In genomic region chr16:36673196-36673595, GRCm38 (mm10) we compare ENCODE assay signal across 22 mouse cellular contexts. TPM values are rescaled to one million over a fixed set of nuclear protein-coding genes. Genes with fewer than 3 reads are reported as not detected.
DNase-seq lines count a peak whose midpoint lies in the region; ATAC-seq and TF ChIP-seq lines count a peak whose summit lies in the region.
"Had no signal": no experiment of that assay in that cellular context is flagged by ENCODE, and none has a peak within 500 bp of the region (broad histone marks: within the 10 kb centered on the region; RNA-seq: fewer than 3 reads in every experiment).

No protein-coding gene starts in this region.

- no peak overlapping the region for H3K9ac ChIP-seq in liver, adult 2 months (ENCODE audit: low read depth, low read length)
- peak overlapping the region; percentile 0; the same call in 1 of the 2 replicates for H3K9ac ChIP-seq in CH12.LX (ENCODE audit: insufficient read depth, low read depth)
- H3K9ac ChIP-seq in forebrain, embryonic 13.5 days: no peak overlapping the region
- H3K9ac ChIP-seq: embryonic facial prominence, embryonic 15.5 days; forebrain, embryonic 15.5 days; heart, embryonic 12.5 days; hindbrain, embryonic 15.5 days had no signal

- TF ChIP-seq EP300 in CH12.LX (IDR thresholded peaks at IDR 0.05; ENCODE audit: low read length): no peak

- no peak for TF ChIP-seq CTCF in liver, adult 2 months (IDR thresholded peaks at IDR 0.05; ENCODE audit: low read depth, low read length)
- TF ChIP-seq CTCF in CH12.LX (conservative IDR thresholded peaks at IDR 0.05 in 1 of 2, IDR thresholded peaks at IDR 0.05 in 1 of 2; ENCODE audit: low read depth in 2 of 2, low read length in 2 of 2): no peak

- no peaks in the 10 kb centered on the region for H3K4me1 ChIP-seq in liver, adult 2 months (ENCODE audit: control insufficient read depth, insufficient read depth, low read length)
- peaks cover 39 to 76% of the 10 kb centered on the region in 2 experiments for H3K4me1 ChIP-seq in CH12.LX (ENCODE audit: control insufficient read depth in 1 of 2, insufficient read depth in 2 of 2)
- H3K4me1 ChIP-seq in forebrain, embryonic 13.5 days: no peaks in the 10 kb centered on the region
- H3K4me1 ChIP-seq: embryonic facial prominence, embryonic 15.5 days; forebrain, embryonic 15.5 days; heart, embryonic 12.5 days; hindbrain, embryonic 15.5 days had no signal

- H3K27ac ChIP-seq in liver, adult 2 months (replicated peaks; ENCODE audit: insufficient read depth, low read depth, low read length): no peak overlapping the region
- H3K27ac ChIP-seq in CH12.LX (ENCODE audit: insufficient read depth, low read depth) (peak overlapping the region; percentile 17; the same call in 1 of the 2 replicates), macrophage (0 out of 2 replicates have a peak overlapping the region, but pooled peaks have one; percentile 8)
- no peak overlapping the region for H3K27ac ChIP-seq in forebrain, embryonic 13.5 days
- H3K27ac ChIP-seq: embryonic facial prominence, embryonic 15.5 days; forebrain, embryonic 10.5 days; forebrain, embryonic 15.5 days; heart, adult 2 months; hindbrain, embryonic 15.5 days had no signal

- H3ac ChIP-seq in myocyte (ENCODE audit: control insufficient read depth, insufficient read length): no peak overlapping the region

- intact Hi-C loops in heart, postnatal 10 days (cut with DNase I): no loop called here

- H3K36me3 ChIP-seq in liver, adult 2 months (ENCODE audit: control insufficient read depth, insufficient read depth, low read length): no peaks in the 10 kb centered on the region
- no peaks in the 10 kb centered on the region for H3K36me3 ChIP-seq in CH12.LX (replicated peaks in 1 of 2; ENCODE audit: control insufficient read depth in 1 of 2, insufficient read depth in 1 of 2, low read length in 1 of 2)
- H3K36me3 ChIP-seq in macrophage (ENCODE audit: inconsistent target): no peaks in the 10 kb centered on the region
- no peaks in the 10 kb centered on the region for H3K36me3 ChIP-seq in myocyte (ENCODE audit: control insufficient read depth, insufficient read depth)
- H3K36me3 ChIP-seq in forebrain, embryonic 13.5 days (ENCODE audit: poor library complexity, severe bottlenecking): no peaks in the 10 kb centered on the region
- H3K36me3 ChIP-seq: embryonic facial prominence, embryonic 15.5 days; forebrain, embryonic 10.5 days; forebrain, embryonic 15.5 days; heart, embryonic 12.5 days; hindbrain, embryonic 15.5 days had no signal

- no peak overlapping the region for H3K4me3 ChIP-seq in liver, adult 2 months (ENCODE audit: insufficient read depth, low read depth, low read length)
- H3K4me3 ChIP-seq in CH12.LX (replicated peaks in 1 of 3; ENCODE audit: low read depth in 2 of 3, low read length in 2 of 3, poor library complexity in 1 of 3) (no peak overlapping the region), macrophage (ENCODE audit: inconsistent target) (no peak overlapping the region), myocyte (no peak overlapping the region)
- H3K4me3 ChIP-seq in forebrain, embryonic 13.5 days: no peak overlapping the region
- H3K4me3 ChIP-seq: embryonic facial prominence, embryonic 15.5 days; erythroblast, embryonic 14.5 days; forebrain, embryonic 10.5 days; forebrain, embryonic 15.5 days; heart, adult 2 months; heart, embryonic 12.5 days; hindbrain, embryonic 15.5 days had no signal

- 71% methylated on average over 4 of the region's 4 CpGs for WGBS in liver, adult 2 months
- WGBS in macrophage (ENCODE audit: missing documents): 36% methylated on average over 4 of the region's 4 CpGs
- 82% methylated on average over 4 of the region's 4 CpGs for WGBS in forebrain, embryonic 13.5 days

- dilution Hi-C loops in CH12.LX (cut with MboI; ENCODE audit: extremely low pct_ligation_motif_present, extremely low pct_unique_long_range_greater_than_20kb, low sequenced_read_pairs): no loop called here

- TF ChIP-seq RAD21 in CH12.LX (IDR thresholded peaks at IDR 0.05; ENCODE audit: low read depth, low read length): no peak

- TF ChIP-seq POLR2A in liver, adult 2 months (IDR thresholded peaks at IDR 0.05; ENCODE audit: extremely low read depth, insufficient read depth, low read length): no peak
- TF ChIP-seq POLR2A in CH12.LX (IDR thresholded peaks at IDR 0.05; ENCODE audit: low read depth, low read length): no peak
- TF ChIP-seq POLR2A in myocyte (IDR thresholded peaks at IDR 0.05; ENCODE audit: insufficient read length, low read depth): no peak

- H3K79me2 ChIP-seq in liver, adult 2 months (ENCODE audit: control insufficient read depth, insufficient read depth, low read length): no peaks in the 10 kb centered on the region
- H3K79me2 ChIP-seq in CH12.LX (replicated peaks; ENCODE audit: control insufficient read depth, extremely low read depth, insufficient read depth, poor library complexity, severe bottlenecking): no peaks in the 10 kb centered on the region
- no peaks in the 10 kb centered on the region for H3K79me2 ChIP-seq in macrophage (ENCODE audit: inconsistent target)
- H3K79me2 ChIP-seq in myocyte (ENCODE audit: control insufficient read depth, insufficient read depth): no peaks in the 10 kb centered on the region

- peak; percentile 34 for DNase-seq in liver, adult 2 months (ENCODE audit: extremely low read depth, low read depth, low spot score)
- DNase-seq in liver (no peak), CH12.LX (ENCODE audit: extremely low read depth) (no peak)
- no peak for DNase-seq in heart, postnatal 10 days
- DNase-seq: adrenal gland, adult 2 months; adrenal gland, postnatal 25 days; cerebellum, adult 2 months; cerebellum, postnatal 10 days; embryo, embryonic 11 days; gastrocnemius, postnatal 36 days; heart, adult 2 months; heart, postnatal 36 days had no signal

- H3K27me3 ChIP-seq in liver, adult 2 months (ENCODE audit: control insufficient read depth, insufficient read depth, low read length): no peaks in the 10 kb centered on the region
- no peaks in the 10 kb centered on the region for H3K27me3 ChIP-seq in CH12.LX (replicated peaks)
- no peaks in the 10 kb centered on the region for H3K27me3 ChIP-seq in myocyte (ENCODE audit: control insufficient read depth, insufficient read depth, insufficient read length)
- no peaks in the 10 kb centered on the region for H3K27me3 ChIP-seq in forebrain, embryonic 13.5 days
- H3K27me3 ChIP-seq: embryonic facial prominence, embryonic 15.5 days; forebrain, embryonic 15.5 days; heart, embryonic 12.5 days; hindbrain, embryonic 15.5 days had no signal

- H3K4me2 ChIP-seq in CH12.LX (ENCODE audit: insufficient read depth, low read depth, poor library complexity, severe bottlenecking) (no peak overlapping the region), myocyte (ENCODE audit: low read depth) (peak overlapping the region; percentile 26)
- H3K4me2 ChIP-seq in forebrain, embryonic 13.5 days: no peak overlapping the region
- H3K4me2 ChIP-seq: embryonic facial prominence, embryonic 15.5 days; forebrain, embryonic 15.5 days; heart, embryonic 12.5 days; hindbrain, embryonic 15.5 days had no signal

- ATAC-seq in forebrain, embryonic 13.5 days: no peak
- ATAC-seq: forebrain, embryonic 15.5 days had no signal

- in situ Hi-C loops in CH12.LX (cut with MboI; ENCODE audit: low pct_ligation_motif_present, low pct_unique_long_range_greater_than_20kb, low sequenced_read_pairs): no loop called here

- no peaks in the 10 kb centered on the region for H3K9me3 ChIP-seq in CH12.LX (replicated peaks; ENCODE audit: low read length)
- H3K9me3 ChIP-seq in forebrain, embryonic 13.5 days (replicated peaks): no peaks in the 10 kb centered on the region
- H3K9me3 ChIP-seq: embryonic facial prominence, embryonic 15.5 days; forebrain, embryonic 10.5 days; forebrain, embryonic 15.5 days; heart, embryonic 12.5 days; hindbrain, embryonic 15.5 days had no signal

TF ChIP-seq in CH12.LX, 34 proteins besides CTCF, POLR2A, EP300 and RAD21 (continues in another document):
- TF ChIP-seq ETS1 (conservative IDR thresholded peaks at IDR 0.05; ENCODE audit: low read depth, low read length) (no peak), POLR2AphosphoS2 (IDR thresholded peaks at IDR 0.05; ENCODE audit: low read depth, low read length) (no peak), ZNF384 (IDR thresholded peaks at IDR 0.05; ENCODE audit: low read depth, low read length) (no peak)

TF ChIP-seq in myocyte, 11 proteins besides CTCF, POLR2A, EP300 and RAD21:
- TF ChIP-seq TCF12 (IDR thresholded peaks at IDR 0.05; ENCODE audit: insufficient read depth, poor library complexity, severe bottlenecking): no peak
- TF ChIP-seq CEBPB (IDR thresholded peaks at IDR 0.05; ENCODE audit: insufficient read depth, poor library complexity, severe bottlenecking): peak; percentile 61; the same call in 1 of the 2 replicates

RNA-seq across cellular contexts. Expression of gene Cd86, which starts 7.3 kb away (rescaled TPM):
- total RNA-seq in liver, adult 2 months (2014; rRNA removed): 5.2 and 5.3 TPM in 2 replicates
- 0.68 and 0.99 TPM in 2 replicates for polyA plus RNA-seq in liver, adult 2 months (2012; rRNA removed)
- total RNA-seq in CH12.LX (2012; rRNA removed): 60.0 and 113 TPM in 2 replicates
- 191 and 196 TPM in 2 replicates for total RNA-seq in CH12.LX (2014; rRNA removed)
- polyA plus RNA-seq in CH12.LX (2012; ENCODE audit: insufficient read length, low read depth): 91.9 and 102 TPM in 2 replicates
- total RNA-seq in macrophage (2018; cell fraction: chromatin; rRNA removed): 100 to 1,000 TPM in 17 of 26 experiments, 10 to 100 TPM in 9; 54.4 to 432 (median 121) TPM
- 10 to 100 TPM; 37.4 to 92.5 (median 55.5) TPM for total RNA-seq in macrophage (2018; cell fraction: cytosol; rRNA removed)
- 100 to 1,000 TPM in 22 of 26 experiments, 10 to 100 TPM in 4; 21.8 to 497 (median 168) TPM for total RNA-seq in macrophage (2018; cell fraction: nucleus; rRNA removed)
- 12.8 to 75.9 TPM (median 43.6 TPM) in 3 replicates for polyA plus RNA-seq in macrophage (2018)
- not detected for polyA plus RNA-seq in myocyte (2012; fragmentation: generic; extraction: Trizol)
- 1 to 10 TPM in 1 of 2 experiments, under 1 TPM in 1; 0.77 to 1.9 TPM for total RNA-seq in heart, postnatal 10 days (2021)
- 0.77 and 0.85 TPM in 2 replicates for polyA plus RNA-seq in forebrain, embryonic 13.5 days (2015; fragmentation: Nextera tagmentation; extraction: Ambion mirVana)
- polyA plus RNA-seq: erythroblast, embryonic 14.5 days had no signal

RNA-seq across cellular contexts. Expression of gene Ildr1, which starts 20.6 kb away (rescaled TPM):
- 0.34 and 0.37 TPM in 2 replicates for total RNA-seq in liver, adult 2 months (2014; rRNA removed)
- 0.11 and 0.15 TPM in 2 replicates for polyA plus RNA-seq in liver, adult 2 months (2012; rRNA removed)
- total RNA-seq in CH12.LX (2012; rRNA removed): 0.34 and 0.76 TPM in 2 replicates
- 0.34 and 0.80 TPM in 2 replicates for total RNA-seq in CH12.LX (2014; rRNA removed)
- polyA plus RNA-seq in CH12.LX (2012; ENCODE audit: insufficient read length, low read depth): 0.81 and 1.1 TPM in 2 replicates
- under 1 TPM in 6 of 26 experiments, not detected in 20; 0.27 to 0.67 (median 0.47) TPM for total RNA-seq in macrophage (2018; cell fraction: chromatin; rRNA removed)
- total RNA-seq in macrophage (2018; cell fraction: cytosol; rRNA removed): under 1 TPM in 10 of 26 experiments, not detected in 16; 0.04 to 0.38 (median 0.10) TPM
- total RNA-seq in macrophage (2018; cell fraction: nucleus; rRNA removed): 1 to 10 TPM in 2 of 26 experiments, under 1 TPM in 8, not detected in 16; 0.25 to 2.7 (median 0.48) TPM
- not detected in 3 replicates for polyA plus RNA-seq in macrophage (2018)
- polyA plus RNA-seq in myocyte (2012; fragmentation: generic; extraction: Trizol): not detected
- not detected for total RNA-seq in heart, postnatal 10 days (2021)
- not detected in 2 replicates for polyA plus RNA-seq in forebrain, embryonic 13.5 days (2015; fragmentation: Nextera tagmentation; extraction: Ambion mirVana)
- total RNA-seq: adrenal gland, adult 2 months; adrenal gland, postnatal 25 days; common myeloid progenitor, adult 5-6 weeks; gastrocnemius, postnatal 36 days; heart, adult 2 months; heart, postnatal 36 days had no signal
- polyA plus RNA-seq: adrenal gland, adult 2 months; erythroblast, embryonic 14.5 days; heart, embryonic 12.5 days had no signal

Comparison
In these comparisons a context has a peak if more than half of its experiments do, and no peak if none do; other contexts are left out.
1. H3K27ac ChIP-seq: peak in CH12.LX (single experiment) and macrophage (single experiment); none in liver, adult 2 months (single experiment) and forebrain, embryonic 13.5 days (single experiment).